Mouse (Mus musculus): ENCODE measurements around the gene Zkscan14. TPM values are rescaled to one million over a fixed set of nuclear protein-coding genes. Genes with fewer than 3 reads are reported as not detected.

Zkscan14 gene
- polyA plus RNA-seq, 1 experiment from 2014 or later, result 11.3 TPM

- H3K9ac ChIP-seq, result no peak overlapping the region
- ATAC-seq (ENCODE audit: low FRiP score), result no peak
- 94% methylated on average over 6 of the region's 6 CpGs for WGBS
- H3K27ac ChIP-seq, result no peak overlapping the region
- no peak overlapping the region for H3K4me2 ChIP-seq (replicated peaks)
- H3K4me1 ChIP-seq, result no peaks in the 10 kb centered on the region
- no peaks in the 10 kb centered on the region for H3K9me3 ChIP-seq (replicated peaks)
- no peaks in the 10 kb centered on the region for H3K27me3 ChIP-seq
- H3K4me3 ChIP-seq, result no peak overlapping the region
- H3K36me3 ChIP-seq, result peaks cover 94% of the 10 kb centered on the region
Measured at GRCm38 (mm10) chr5:145149294-145149693, 52.4 kb downstream of the Zkscan14 start.

- Histone ChIP-seq H3K27me3 (no peaks in the 10 kb centered on the region), H3K36me3 (peaks cover 97% of the 10 kb centered on the region), H3K4me1 (no peaks in the 10 kb centered on the region), H3K4me3 (no peak overlapping the region), H3K9ac (no peak overlapping the region), H3K27ac (no peak overlapping the region), H3K4me2 (replicated peaks) (no peak overlapping the region), H3K9me3 (replicated peaks) (no peaks in the 10 kb centered on the region)
- no peak for ATAC-seq (ENCODE audit: low FRiP score)
- WGBS, result 90% methylated on average over 5 of the region's 5 CpGs
Measured at GRCm38 (mm10) chr5:145147748-145148147, 53.9 kb downstream of the Zkscan14 start.

Other genes starting within 250 kb of the Zkscan14 start
- 32.6 and 33.3 TPM in 2 replicates for gene Smurf1, start 236.0 kb downstream of the Zkscan14 start, polyA plus RNA-seq (2016; fragmentation: Nextera tagmentation; extraction: Ambion mirVana)
- gene Gm4871, start 169.1 kb downstream of the Zkscan14 start, polyA plus RNA-seq (2016; fragmentation: Nextera tagmentation; extraction: Ambion mirVana), result not detected in 2 replicates
- gene 1700018F24Rik, start 158.9 kb downstream of the Zkscan14 start, polyA plus RNA-seq (2016; fragmentation: Nextera tagmentation; extraction: Ambion mirVana), result not detected in 2 replicates
- 191 and 201 TPM in 2 replicates for gene Arpc1a, start 118.0 kb downstream of the Zkscan14 start, polyA plus RNA-seq (2016; fragmentation: Nextera tagmentation; extraction: Ambion mirVana)
- not detected in 2 replicates for gene Kpna7, start 117.8 kb downstream of the Zkscan14 start, polyA plus RNA-seq (2016; fragmentation: Nextera tagmentation; extraction: Ambion mirVana)
- 95.5 and 108 TPM in 2 replicates for gene Arpc1b, start 87.7 kb downstream of the Zkscan14 start, polyA plus RNA-seq (2016; fragmentation: Nextera tagmentation; extraction: Ambion mirVana)
- gene Pdap1, start 61.6 kb downstream of the Zkscan14 start, polyA plus RNA-seq (2016; fragmentation: Nextera tagmentation; extraction: Ambion mirVana), result 111 and 144 TPM in 2 replicates
- 210 and 215 TPM in 2 replicates for gene Bud31, start 61.5 kb downstream of the Zkscan14 start, polyA plus RNA-seq (2016; fragmentation: Nextera tagmentation; extraction: Ambion mirVana)
- gene Ptcd1, start 34.8 kb downstream of the Zkscan14 start, polyA plus RNA-seq (2016; fragmentation: Nextera tagmentation; extraction: Ambion mirVana), result 20.6 and 21.3 TPM in 2 replicates
- 58.1 and 58.4 TPM in 2 replicates for gene Cpsf4, start 34.7 kb downstream of the Zkscan14 start, polyA plus RNA-seq (2016; fragmentation: Nextera tagmentation; extraction: Ambion mirVana)
- 476 and 529 TPM in 2 replicates for gene Atp5j2, start 9.8 kb downstream of the Zkscan14 start, polyA plus RNA-seq (2016; fragmentation: Nextera tagmentation; extraction: Ambion mirVana)
- 17.9 and 20.2 TPM in 2 replicates for gene Zkscan5, start 2.7 kb upstream of the Zkscan14 start, polyA plus RNA-seq (2016; fragmentation: Nextera tagmentation; extraction: Ambion mirVana)
- 43.6 and 45.9 TPM in 2 replicates for gene Zfp655, start 29.8 kb upstream of the Zkscan14 start, polyA plus RNA-seq (2016; fragmentation: Nextera tagmentation; extraction: Ambion mirVana)
- 0.38 and 0.79 TPM in 2 replicates for gene Zscan25, start 78.6 kb upstream of the Zkscan14 start, polyA plus RNA-seq (2016; fragmentation: Nextera tagmentation; extraction: Ambion mirVana)
- gene Cyp3a57, start 143.4 kb upstream of the Zkscan14 start, polyA plus RNA-seq (2016; fragmentation: Nextera tagmentation; extraction: Ambion mirVana), result not detected in 2 replicates